Mouse (Mus musculus): Measurements from ENCODE around the gene Actn4.

GRCm38 (mm10) chr7:28932421-28933041, 29.6 kb downstream of the Actn4 start:
- no peak for TF ChIP-seq MAFK (IDR thresholded peaks at IDR 0.05; ENCODE audit: insufficient read depth, low read depth, low read length)
- TF ChIP-seq HCFC1 (IDR thresholded peaks at IDR 0.05; ENCODE audit: borderline replicate concordance, insufficient read depth, low read length), result no peak
- TF ChIP-seq ZC3H11A (IDR thresholded peaks at IDR 0.05; ENCODE audit: borderline replicate concordance, low read depth, low read length), result no peak
- no peak for TF ChIP-seq CHD2 (IDR thresholded peaks at IDR 0.05; ENCODE audit: low read depth, low read length)
